Mouse (Mus musculus) left cerebral cortex, postnatal 4 days (tissue): ENCODE data around the gene Eif4g3. TPM values are rescaled to one million over a fixed set of nuclear protein-coding genes. Genes with fewer than 3 reads are reported as not detected.

Experiments
- microRNA-seq: library from miRNA; unstranded; fragments of <30 nt; microRNA quantifications from one replicate; pipeline ENCODE4 v1.2.0, GENCODE M21; 2022
- total RNA-seq, 2 experiments: library from RNA; stranded (reverse); gene quantifications; 2 replicates each; pipeline ENCODE4 v1.2.3; 2021

Gene Eif4g3
- total RNA-seq, 2 experiments from 2014 or later = 192 TPM

Small RNA genes lying within 50 kb of the gene (microRNA-seq; reads per million reads assigned to microRNA genes)
- gene Mir6399 = not detected

Other genes with a start within 250 kb of the Eif4g3 start
- 1 to 10 TPM; 6.6 to 9.3 TPM for gene Alpl, start 196.6 kb upstream of the Eif4g3 start, total RNA-seq
- gene Ece1, start 130.8 kb upstream of the Eif4g3 start, total RNA-seq = 10 to 100 TPM; 47.3 to 49.5 TPM
- 100 to 1,000 TPM; 197 to 205 TPM for gene Hp1bp3, start 223.3 kb downstream of the Eif4g3 start, total RNA-seq